Mouse (Mus musculus) liver, embryonic 16.5 days (tissue): ENCODE results near the gene 9930111J21Rik2. TPM values are rescaled to one million over a fixed set of nuclear protein-coding genes. Genes with fewer than 3 reads are reported as not detected.

ENCODE experiments used
- ATAC-seq: fragments of 200-750 bp; cut with Nextera tagmentation; 2 replicates; pipeline ENCODE4 v1.8.0; 2017; ENCODE audit warnings: low read depth, mild to moderate bottlenecking, moderate number of reproducible peaks, moderate library complexity
- H3K27ac ChIP-seq: fragments of 300-500 bp; sonication (generic); 2 replicates; pipeline ENCODE4 v1.5.1; 2014; ENCODE audit warnings: mild to moderate bottlenecking, low read length
- H3K27me3 ChIP-seq: fragments of 300-500 bp; sonication (generic); 2 replicates; pipeline ENCODE4 v1.6.1; 2014; ENCODE audit warnings: low read depth, low read length, mixed read lengths; ENCODE audit not compliant: control insufficient read depth, insufficient read depth
- H3K36me3 ChIP-seq: fragments of 300-500 bp; sonication (generic); 2 replicates; pipeline ENCODE4 v1.6.1; 2014; ENCODE audit warnings: mild to moderate bottlenecking; ENCODE audit not compliant: control insufficient read depth, insufficient read depth
- H3K4me1 ChIP-seq: fragments of 300-500 bp; sonication (generic); 2 replicates; pipeline ENCODE4 v1.6.1; 2014; ENCODE audit warnings: low read depth, low read length, mixed read lengths; ENCODE audit not compliant: control insufficient read depth
- H3K4me2 ChIP-seq: fragments of 300-500 bp; sonication (generic); 2 replicates; pipeline ENCODE4 v1.6.1; 2014; ENCODE audit warnings: low read depth, low read length, mixed read lengths
- H3K4me3 ChIP-seq: fragments of 300-500 bp; sonication (generic); 2 replicates; pipeline ENCODE4 v1.5.1; 2014; ENCODE audit warnings: low read depth, mild to moderate bottlenecking, low read length
- H3K9ac ChIP-seq: fragments of 300-500 bp; sonication (generic); 2 replicates; pipeline ENCODE4 v1.6.1; 2014; ENCODE audit warnings: low read depth, low read length
- H3K9me3 ChIP-seq: fragments of 300-500 bp; sonication (generic); replicated peaks from 2 replicates; pipeline ENCODE4 v1.6.1; 2016; ENCODE audit warnings: low read length; ENCODE audit not compliant: control insufficient read depth
- WGBS: fragments of 180-500 bp; shearing (Covaris S2); extraction: QIAGEN DNeasy Blood & Tissue Kit; methylation state at CpG from one replicate; pipeline ENCODE4 v1.1.7; 2014; ENCODE audit not compliant: insufficient replicate concordance; 5-methylcytosine and 5-hydroxymethylcytosine counted together
- polyA plus RNA-seq: library from polyadenylated mRNA; unstranded; fragments of >200 nt; fragmentation: Nextera tagmentation; extraction: Ambion mirVana; gene quantifications from 2 replicates; pipeline ENCODE4 v1.2.1, GENCODE M21; 2015

9930111J21Rik2 gene
- polyA plus RNA-seq, 1 experiment from 2014 or later: 1.5 TPM

- WGBS: 29% methylated on average over 3 of the region's 3 CpGs
- no peak for ATAC-seq
- peaks cover 57% of the 10 kb centered on the region for H3K4me1 ChIP-seq
- H3K27ac ChIP-seq: peak overlapping the region; percentile 70
- H3K9me3 ChIP-seq: no peaks in the 10 kb centered on the region
- H3K36me3 ChIP-seq: no peaks in the 10 kb centered on the region
- H3K27me3 ChIP-seq: no peaks in the 10 kb centered on the region
- H3K4me2 ChIP-seq: no peak overlapping the region
- H3K9ac ChIP-seq: no peak overlapping the region
- no peak overlapping the region for H3K4me3 ChIP-seq
These were observed 38.9 kb upstream of the 9930111J21Rik2 start for GRCm38 (mm10) chr11:49089735-49090507.

GRCm38 (mm10) chr11:49088990-49089652, 38.1 kb upstream of the 9930111J21Rik2 start:
- peak overlapping the region; percentile 93 for H3K27ac ChIP-seq
- 72% methylated on average over 5 of the region's 5 CpGs for WGBS
- peak overlapping the region; percentile 69 for H3K9ac ChIP-seq
- H3K9me3 ChIP-seq: no peaks in the 10 kb centered on the region
- peaks cover 65% of the 10 kb centered on the region for H3K4me1 ChIP-seq
- no peaks in the 10 kb centered on the region for H3K27me3 ChIP-seq
- H3K4me2 ChIP-seq: peak overlapping the region; percentile 82; the same call in 1 of the 2 replicates
- H3K36me3 ChIP-seq: no peaks in the 10 kb centered on the region
- ATAC-seq: no peak
- H3K4me3 ChIP-seq: no peak overlapping the region

GRCm38 (mm10) chr11:49087830-49088616, 37.0 kb upstream of the 9930111J21Rik2 start:
- Histone ChIP-seq H3K27me3 (no peaks in the 10 kb centered on the region), H3K4me1 (peaks cover 76% of the 10 kb centered on the region), H3K27ac (peak overlapping the region; percentile 93), H3K9ac (peak overlapping the region; percentile 69), H3K4me2 (peak overlapping the region; percentile 82), H3K36me3 (no peaks in the 10 kb centered on the region), H3K9me3 (no peaks in the 10 kb centered on the region), H3K4me3 (peak overlapping the region; percentile 45)
- ATAC-seq: peak; percentile 93
- WGBS: 15% methylated on average over 22 of the region's 22 CpGs

DNA sequence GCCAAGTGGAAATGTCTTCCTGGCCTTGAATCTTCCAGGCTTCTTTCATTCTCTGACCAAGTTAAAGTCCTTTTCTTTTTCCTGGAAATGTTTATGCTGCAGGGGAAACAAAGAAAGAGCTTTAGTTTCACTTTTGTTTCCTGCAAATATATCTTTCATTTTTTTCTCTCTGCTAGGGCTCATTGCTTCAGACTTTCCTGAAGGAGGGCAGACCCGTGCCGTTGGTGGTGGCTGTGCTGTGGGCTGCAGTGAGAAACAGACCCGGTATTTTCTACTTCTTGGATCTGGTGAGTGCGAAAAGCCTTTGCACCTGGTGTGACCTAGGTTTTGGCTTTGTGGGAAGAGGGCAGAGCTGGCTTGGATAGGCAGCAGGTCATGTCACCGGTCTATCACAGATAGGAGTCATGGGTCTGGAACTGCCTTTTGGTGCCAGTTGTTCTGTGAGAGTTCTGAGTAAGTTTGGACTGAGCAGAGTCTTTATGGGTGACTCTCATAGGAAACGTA, 35.9 kb upstream of the 9930111J21Rik2 start:
- Histone ChIP-seq H3K4me1 (peaks cover 72% of the 10 kb centered on the region), H3K27me3 (no peaks in the 10 kb centered on the region), H3K9ac (peak overlapping the region; percentile 26), H3K9me3 (no peaks in the 10 kb centered on the region), H3K27ac (peak overlapping the region; percentile 50), H3K4me3 (peak overlapping the region; percentile 23), H3K4me2 (peak overlapping the region; percentile 43), H3K36me3 (no peaks in the 10 kb centered on the region)
- ATAC-seq: no peak
- 43% methylated on average over 6 of the region's 6 CpGs for WGBS

GRCm38 (mm10) chr11:49084875-49085274, 33.8 kb upstream of the 9930111J21Rik2 start:
- Histone ChIP-seq H3K4me3 (no peak overlapping the region), H3K9ac (peak overlapping the region; percentile 13; the same call in 1 of the 2 replicates), H3K27me3 (no peaks in the 10 kb centered on the region), H3K36me3 (no peaks in the 10 kb centered on the region), H3K4me2 (0 out of 2 replicates have a peak overlapping the region, but pooled peaks have one; percentile 11), H3K9me3 (no peaks in the 10 kb centered on the region), H3K4me1 (peaks cover 68% of the 10 kb centered on the region), H3K27ac (peak overlapping the region; percentile 81)
- ATAC-seq: no peak
- WGBS: 10% methylated on average over 3 of the region's 3 CpGs

DNA sequence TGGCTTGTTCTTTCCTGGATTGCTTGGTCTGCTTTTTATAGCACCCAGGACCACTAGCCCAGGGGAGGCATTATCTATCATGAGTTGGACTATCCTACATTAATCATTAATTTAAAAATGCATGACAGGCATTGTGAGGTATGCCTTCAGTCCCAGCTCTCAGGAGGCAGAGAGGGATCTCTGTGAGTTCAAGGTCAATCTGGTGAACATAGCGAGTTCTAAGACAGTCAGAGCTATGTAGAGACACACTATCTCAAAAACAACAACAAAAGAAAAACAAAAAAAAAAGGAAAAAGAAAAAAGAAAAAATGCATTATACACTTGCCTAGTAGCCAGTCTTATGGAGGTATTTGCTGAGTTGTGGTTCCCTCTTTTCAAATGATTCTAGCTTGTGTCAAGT, 33.3 kb upstream of the 9930111J21Rik2 start:
- no peak for ATAC-seq
- Histone ChIP-seq H3K27ac (peak overlapping the region; percentile 81), H3K4me1 (peaks cover 64% of the 10 kb centered on the region)

DNA sequence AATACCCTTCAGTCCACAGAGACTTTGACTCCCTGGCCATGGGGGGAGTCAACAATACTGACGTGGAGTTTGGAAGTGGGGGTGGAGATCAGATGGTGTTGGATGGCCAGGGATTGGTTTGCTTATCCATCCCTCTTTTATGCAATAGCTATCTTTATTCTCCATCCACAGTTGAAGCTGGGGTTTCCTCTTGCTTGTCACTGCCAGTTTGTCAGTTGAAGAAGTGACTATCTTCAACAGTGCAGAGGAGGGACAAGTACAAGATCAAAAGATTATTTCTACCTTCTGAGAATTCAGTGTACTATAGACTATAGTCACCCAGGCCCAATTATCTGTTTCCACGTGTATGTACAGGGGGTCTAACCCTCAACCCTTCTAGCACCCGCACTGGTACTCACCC, 32.8 kb upstream of the 9930111J21Rik2 start:
- Histone ChIP-seq H3K4me2 (no peak overlapping the region), H3K27me3 (no peaks in the 10 kb centered on the region), H3K27ac (peak overlapping the region; percentile 81), H3K36me3 (no peaks in the 10 kb centered on the region), H3K4me3 (no peak overlapping the region), H3K9me3 (no peaks in the 10 kb centered on the region), H3K9ac (no peak overlapping the region), H3K4me1 (peaks cover 59% of the 10 kb centered on the region)
- 23% methylated on average over 3 of the region's 3 CpGs for WGBS
- peak; percentile 25 for ATAC-seq

More for the DNA sequence above, 33.3 kb upstream of the 9930111J21Rik2 start:
- Histone ChIP-seq H3K9me3 (no peaks in the 10 kb centered on the region), H3K4me3 (no peak overlapping the region), H3K9ac (peak overlapping the region; percentile 13), H3K36me3 (no peaks in the 10 kb centered on the region), H3K27me3 (no peaks in the 10 kb centered on the region), H3K4me2 (0 out of 2 replicates have a peak overlapping the region, but pooled peaks have one; percentile 11)
- 46% methylated on average over 1 of the region's 1 CpGs for WGBS

GRCm38 (mm10) chr11:49083146-49083545, 32.1 kb upstream of the 9930111J21Rik2 start:
- no peak overlapping the region for H3K4me2 ChIP-seq
- H3K27ac ChIP-seq: peak overlapping the region; percentile 81
- no peak overlapping the region for H3K4me3 ChIP-seq
- no peak overlapping the region for H3K9ac ChIP-seq
- peaks cover 52% of the 10 kb centered on the region for H3K4me1 ChIP-seq
- H3K9me3 ChIP-seq: no peaks in the 10 kb centered on the region
- H3K36me3 ChIP-seq: no peaks in the 10 kb centered on the region
- ATAC-seq: no peak
- 64% methylated on average over 1 of the region's 1 CpGs for WGBS
- no peaks in the 10 kb centered on the region for H3K27me3 ChIP-seq
